Mouse (Mus musculus) liver, postnatal 0 days (tissue): ENCODE results near the gene Fam155a. TPM values are rescaled to one million over a fixed set of nuclear protein-coding genes. Genes with fewer than 3 reads are reported as not detected.
"Not testable (repeated sequence)": the region's sequence is repeated elsewhere in the genome, so short reads cannot be mapped to it uniquely, and the experiment has no call there.

ENCODE experiments used
- ATAC-seq: fragments of 200-750 bp; cut with Nextera tagmentation; 2 replicates; pipeline ENCODE4 v1.8.0; 2017; ENCODE audit warnings: mild to moderate bottlenecking, moderate library complexity
- DNase-seq: peaks from one replicate; pipeline ENCODE4 v3.0.0-alpha.2; 2016
- H3K27ac ChIP-seq: fragments of 300-500 bp; sonication (generic); 2 replicates; pipeline ENCODE4 v1.5.1; 2014; ENCODE audit warnings: antibody characterized with exemption, moderate library complexity, mild to moderate bottlenecking, low read depth
- H3K27me3 ChIP-seq: fragments of 300-500 bp; sonication (generic); 2 replicates; pipeline ENCODE4 v1.6.1; 2014; ENCODE audit warnings: low read length, control low read depth, mixed read lengths; ENCODE audit not compliant: insufficient read depth
- H3K36me3 ChIP-seq: fragments of 300-500 bp; sonication (generic); replicated peaks from 2 replicates; pipeline ENCODE4 v1.6.1; 2014; ENCODE audit warnings: mild to moderate bottlenecking, control low read depth, low read length, moderate library complexity, mixed read lengths; ENCODE audit not compliant: insufficient read depth
- H3K4me1 ChIP-seq: fragments of 300-500 bp; sonication (generic); 2 replicates; pipeline ENCODE4 v1.6.1; 2014; ENCODE audit warnings: antibody characterized with exemption, mild to moderate bottlenecking, control low read depth; ENCODE audit not compliant: insufficient read depth
- H3K4me2 ChIP-seq: fragments of 300-500 bp; sonication (generic); 2 replicates; pipeline ENCODE4 v1.6.1; 2014; ENCODE audit warnings: low read depth, mild to moderate bottlenecking, low read length, moderate library complexity, mixed read lengths
- H3K4me3 ChIP-seq: fragments of 300-500 bp; sonication (generic); 2 replicates; pipeline ENCODE4 v1.5.1; 2014; ENCODE audit warnings: low read depth, low read length
- H3K9ac ChIP-seq: fragments of 300-500 bp; sonication (generic); replicated peaks from 2 replicates; pipeline ENCODE4 v1.6.1; 2014; ENCODE audit warnings: mild to moderate bottlenecking, moderate library complexity
- H3K9me3 ChIP-seq: fragments of 300-500 bp; sonication (generic); 2 replicates; pipeline ENCODE4 v1.6.1; 2016; ENCODE audit warnings: mild to moderate bottlenecking, control low read depth, low read length, mixed read lengths
- CTCF ChIP-seq: sonication (generic); IDR thresholded peaks from 2 replicates; pipeline ENCODE4 v1.5.1; 2016; ENCODE audit warnings: antibody characterized with exemption, low read depth
- EP300 ChIP-seq: IDR thresholded peaks from 2 replicates; pipeline ENCODE4 v1.6.1; 2016; ENCODE audit warnings: antibody characterized with exemption, low read depth, mild to moderate bottlenecking
- WGBS: fragments of 180-500 bp; shearing (Covaris S2); extraction: QIAGEN DNeasy Blood & Tissue Kit; methylation state at CpG from one replicate; pipeline ENCODE4 v1.1.7; 2014; ENCODE audit not compliant: insufficient replicate concordance; 5-methylcytosine and 5-hydroxymethylcytosine counted together
- polyA plus RNA-seq: library from polyadenylated mRNA; unstranded; fragments of >200 nt; fragmentation: Nextera tagmentation; extraction: Ambion mirVana; gene quantifications from 2 replicates; pipeline ENCODE4 v1.2.1, GENCODE M21; 2015

Gene Fam155a
- polyA plus RNA-seq: not detected in 2 replicates

DNA sequence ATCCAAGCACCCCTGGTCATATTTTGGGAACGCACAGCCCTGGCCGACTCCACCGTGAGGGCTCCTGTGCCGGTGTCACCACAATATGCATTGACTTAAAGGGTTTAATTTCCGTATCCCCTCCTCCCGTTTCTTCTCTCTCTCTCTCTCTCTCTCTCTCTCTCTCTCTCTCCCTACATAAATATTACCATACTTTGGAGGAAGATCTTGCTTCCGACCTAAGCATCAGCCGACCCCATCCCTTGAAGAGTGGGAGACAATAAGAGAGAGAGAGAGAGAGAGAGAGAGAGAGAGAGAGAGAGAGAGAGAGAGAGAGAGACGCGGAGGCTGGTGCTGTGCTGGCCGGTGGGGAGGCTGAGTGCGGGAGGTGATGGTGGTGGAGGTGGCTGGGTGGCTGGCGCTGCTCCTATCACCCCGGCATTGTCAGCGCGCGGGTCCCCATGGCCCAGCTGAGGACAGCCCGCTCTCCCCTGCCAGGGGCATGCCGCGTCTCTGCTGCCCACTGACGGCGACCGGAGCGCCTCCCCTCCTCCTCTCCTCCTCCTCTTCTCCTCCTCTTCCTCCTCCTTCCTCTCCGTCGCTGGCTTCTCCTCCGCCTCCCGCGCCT lies at the start of gene Fam155a:
TSS of gene Fam155a (minus strand) at position 163 of the 607 bp plus-strand sequence.
- Histone ChIP-seq H3K9me3 (no peaks in the 10 kb centered on the region), H3K4me3 (peak within 1 kb of the TSS; percentile 17), H3K27ac (no peak within 1 kb of the TSS), H3K4me2 (peak within 1 kb of the TSS; percentile 47), H3K36me3 (no peaks in the 10 kb centered on the region), H3K4me1 (peaks cover 3% of the 10 kb centered on the region; the same call in 1 of the 2 replicates), H3K27me3 (peaks cover 39% of the 10 kb centered on the region), H3K9ac (no peak within 1 kb of the TSS)
- DNase-seq: no peak
- TF ChIP-seq CTCF (no peak), EP300 (no peak)
- 3% methylated on average over 24 of the region's 29 CpGs for WGBS
- ATAC-seq: no peak

DNA sequence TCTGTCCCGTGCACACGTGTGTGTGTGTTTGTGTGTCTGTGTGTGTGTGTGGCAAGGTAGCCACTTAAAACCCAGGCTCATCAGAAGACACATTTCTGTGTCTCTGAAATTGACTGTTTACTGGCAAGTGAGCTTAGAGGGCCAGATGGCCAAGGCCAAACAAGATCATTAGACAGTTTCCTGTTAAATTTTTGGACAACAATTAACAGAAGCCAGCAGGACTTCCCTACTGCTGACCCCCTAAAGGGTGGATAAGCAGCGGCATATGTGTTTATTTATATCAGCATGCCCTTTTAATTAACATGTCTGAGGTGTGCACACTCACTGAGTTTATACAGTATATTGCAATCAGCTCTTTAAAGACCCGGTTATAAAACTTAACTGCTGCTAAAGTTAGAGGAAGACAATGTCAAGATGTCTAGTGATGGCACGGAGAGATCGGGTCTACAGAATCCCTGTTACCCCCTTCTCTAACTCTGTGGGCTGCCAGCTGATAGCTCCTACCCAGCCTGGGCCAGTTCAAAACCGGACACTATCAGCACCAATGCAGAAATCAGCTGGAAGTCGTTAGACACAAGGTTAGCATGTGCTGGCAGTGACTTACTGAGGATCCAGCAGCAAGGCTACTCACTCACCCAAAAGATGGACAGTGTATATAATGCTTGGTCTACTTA lies 42.4 kb upstream of the Fam155a start:
- H3K27me3 ChIP-seq: no peaks in the 10 kb centered on the region

DNA sequence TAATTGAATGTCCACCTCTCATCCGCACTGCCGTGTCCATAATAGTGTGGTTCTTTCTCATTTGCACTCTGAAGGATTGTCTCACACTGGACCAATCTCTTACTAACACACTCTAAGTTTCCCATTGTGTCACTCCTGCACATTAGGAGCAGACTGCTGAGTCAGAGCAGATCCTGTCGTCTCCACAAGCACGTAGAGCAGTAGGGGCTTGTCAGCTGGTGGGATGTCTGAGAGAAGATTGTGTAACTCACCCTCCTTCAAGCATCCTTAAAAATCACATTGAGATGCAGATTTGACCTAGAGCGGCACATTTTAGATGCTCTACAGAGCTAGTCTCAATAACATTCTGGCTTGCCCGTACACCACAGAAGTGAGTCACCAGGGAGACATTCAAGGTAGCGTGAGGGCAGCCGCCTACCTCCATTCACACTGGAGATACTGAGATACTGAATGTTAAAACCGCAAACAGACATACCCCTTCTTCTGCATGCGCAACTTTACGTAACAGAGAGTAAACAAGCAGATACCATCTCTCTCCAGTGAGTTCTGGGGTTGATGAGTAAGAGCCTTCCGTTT lies 40.1 kb upstream of the Fam155a start:
- H3K27ac ChIP-seq: no peak overlapping the region
- H3K9me3 ChIP-seq: no peaks in the 10 kb centered on the region
- WGBS: 52% methylated on average over 12 of the region's 12 CpGs
- ATAC-seq (0 out of 2 replicates have a peak, but pooled peaks have one; percentile 35), DNase-seq (no peak)
- no peak for TF ChIP-seq EP300
- no peak for TF ChIP-seq CTCF
- no peak overlapping the region for H3K4me3 ChIP-seq
- H3K4me2 ChIP-seq: no peak overlapping the region
- H3K27me3 ChIP-seq: no peaks in the 10 kb centered on the region
- H3K9ac ChIP-seq: no peak overlapping the region
- no peaks in the 10 kb centered on the region for H3K36me3 ChIP-seq
- H3K4me1 ChIP-seq: no peaks in the 10 kb centered on the region

More for the DNA sequence above, 42.4 kb upstream of the Fam155a start:
- WGBS: 60% methylated on average over 8 of the region's 8 CpGs
- DNase-seq (no peak), ATAC-seq (no peak)
- H3K4me3 ChIP-seq: no peak overlapping the region
- no peak overlapping the region for H3K4me2 ChIP-seq
- no peaks in the 10 kb centered on the region for H3K9me3 ChIP-seq
- TF ChIP-seq EP300 (no peak), CTCF (no peak)
- H3K4me1 ChIP-seq: no peaks in the 10 kb centered on the region
- no peak overlapping the region for H3K9ac ChIP-seq
- H3K36me3 ChIP-seq: no peaks in the 10 kb centered on the region
- H3K27ac ChIP-seq: no peak overlapping the region

DNA sequence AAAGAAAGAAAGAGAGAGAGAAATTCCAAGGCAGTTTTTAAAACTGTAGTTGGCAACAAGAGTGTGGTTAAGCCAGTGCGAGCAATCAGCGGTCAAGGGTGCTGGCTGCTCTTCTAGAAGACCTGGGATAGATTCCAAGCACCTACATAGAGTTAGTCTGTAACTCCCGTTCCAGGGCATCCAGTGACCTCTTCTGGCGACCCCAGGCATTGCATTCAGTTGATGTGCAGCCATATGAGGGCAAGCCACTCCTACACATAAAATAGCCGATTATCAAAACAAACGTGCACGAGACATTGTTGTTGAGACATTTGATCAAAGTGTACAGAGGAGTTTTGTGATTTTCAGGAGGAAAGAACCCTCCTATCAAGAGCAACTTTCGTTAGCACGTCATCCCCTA lies 37.6 kb upstream of the Fam155a start:
- Histone ChIP-seq H3K27ac (no peak overlapping the region), H3K27me3 (no peaks in the 10 kb centered on the region), H3K4me3 (no peak overlapping the region), H3K36me3 (no peaks in the 10 kb centered on the region), H3K9me3 (no peaks in the 10 kb centered on the region), H3K4me2 (no peak overlapping the region), H3K9ac (no peak overlapping the region), H3K4me1 (no peaks in the 10 kb centered on the region)
- TF ChIP-seq CTCF (no peak), EP300 (no peak)
- ATAC-seq: no peak
- WGBS: 76% methylated on average over 9 of the region's 9 CpGs
- DNase-seq: no peak

GRCm38 (mm10) chr8:9805676-9806075 lies 34.7 kb upstream of the Fam155a start:
- ATAC-seq: no peak
- H3K9me3 ChIP-seq: no peaks in the 10 kb centered on the region
- no peaks in the 10 kb centered on the region for H3K36me3 ChIP-seq
- TF ChIP-seq CTCF: no peak
- no peak for TF ChIP-seq EP300
- no peak overlapping the region for H3K4me3 ChIP-seq
- no peak overlapping the region for H3K9ac ChIP-seq
- 58% methylated on average over 1 of the region's 1 CpGs for WGBS
- DNase-seq: no peak
- no peaks in the 10 kb centered on the region for H3K4me1 ChIP-seq
- H3K4me2 ChIP-seq: no peak overlapping the region
- H3K27ac ChIP-seq: no peak overlapping the region
- H3K27me3 ChIP-seq: no peaks in the 10 kb centered on the region

DNA sequence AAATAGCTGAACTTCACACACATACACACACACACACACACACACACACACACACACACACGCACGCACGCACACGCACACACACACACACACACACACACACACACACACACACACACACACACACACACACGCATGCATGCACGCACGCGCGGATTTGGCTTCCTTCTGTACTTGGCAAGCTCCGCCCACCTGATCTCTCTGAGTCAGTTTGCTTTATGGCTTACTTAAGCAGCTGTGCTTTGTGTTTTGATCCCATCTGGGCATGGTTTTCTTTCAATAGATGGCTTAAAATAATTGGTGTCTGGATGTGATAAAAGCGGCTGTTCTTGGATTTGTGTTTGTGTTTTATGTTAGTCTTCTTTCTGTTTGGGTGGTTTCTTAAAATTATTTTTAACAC lies 29.4 kb upstream of the Fam155a start:
- not testable (repeated sequence) for H3K4me1 ChIP-seq, H3K4me3 ChIP-seq, H3K36me3 ChIP-seq, H3K27ac ChIP-seq, H3K4me2 ChIP-seq, H3K9ac ChIP-seq, H3K27me3 ChIP-seq, ATAC-seq, H3K9me3 ChIP-seq, DNase-seq
- WGBS: 90% methylated on average over 7 of the region's 11 CpGs
